Mouse (Mus musculus): ENCODE results near the gene Ispd. TPM values are rescaled to one million over a fixed set of nuclear protein-coding genes. Genes with fewer than 3 reads are reported as not detected.

Ispd gene
- polyA plus RNA-seq, 2 experiments, result 0.66 to 1.7 TPM

GRCm38 (mm10) chr12:36476476-36476875 lies 95.2 kb downstream of the Ispd start:
- H3K4me2 ChIP-seq (ENCODE audit: low read depth), result no peak overlapping the region
- no peaks in the 10 kb centered on the region for H3K36me3 ChIP-seq (replicated peaks; ENCODE audit: control insufficient read depth, insufficient read depth, low read depth)
- 51% methylated on average over 5 of the region's 5 CpGs for WGBS (ENCODE audit: insufficient replicate concordance)
- no peak overlapping the region for H3K4me3 ChIP-seq (ENCODE audit: insufficient read depth in 1 of 2, low read depth in 2 of 2, low read length in 2 of 2)
- DNase-seq (ENCODE audit: low read depth in 3 of 3, low spot score in 3 of 3) (no peak), ATAC-seq (ENCODE audit: insufficient read depth) (no peak)
- TF ChIP-seq CTCF (IDR thresholded peaks at IDR 0.05; ENCODE audit: low read depth), result no peak
- TF ChIP-seq EP300 (IDR thresholded peaks at IDR 0.05; ENCODE audit: low read depth), result no peak
- no peaks in the 10 kb centered on the region for H3K9me3 ChIP-seq (ENCODE audit: control insufficient read depth, low read length)
- no peaks in the 10 kb centered on the region for H3K27me3 ChIP-seq (ENCODE audit: control insufficient read depth, insufficient read depth, low read length)
- H3K4me1 ChIP-seq (replicated peaks; ENCODE audit: control insufficient read depth in 2 of 2, insufficient read depth in 2 of 2, low read length in 1 of 2), result no peaks in the 10 kb centered on the region
- no peak overlapping the region for H3K27ac ChIP-seq
- no peak overlapping the region for H3K9ac ChIP-seq (replicated peaks)

DNA sequence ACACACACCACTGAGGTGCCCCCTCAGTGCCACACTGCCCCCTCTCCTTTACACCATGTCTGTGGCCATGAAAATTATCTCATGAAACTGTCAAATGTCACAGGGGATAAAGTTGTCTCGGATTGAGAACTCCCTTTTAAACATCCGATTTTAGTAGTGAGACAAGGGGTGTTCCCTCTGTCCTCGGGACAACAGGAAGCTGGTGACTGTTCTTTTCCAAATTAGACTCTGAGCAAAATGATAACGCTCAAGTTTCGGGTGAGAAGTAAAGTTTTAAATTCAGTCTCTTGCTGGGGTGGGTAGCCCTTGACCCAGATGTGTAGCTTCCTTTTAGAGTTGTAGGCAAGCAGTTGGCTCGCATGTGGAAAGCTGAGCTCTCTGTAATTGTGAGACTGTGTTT lies 96.3 kb downstream of the Ispd start:
- no peak overlapping the region for H3K4me3 ChIP-seq (ENCODE audit: insufficient read depth in 1 of 2, low read depth in 2 of 2, low read length in 2 of 2)
- H3K4me2 ChIP-seq (ENCODE audit: low read depth), result no peak overlapping the region
- no peak overlapping the region for H3K9ac ChIP-seq (replicated peaks)
- DNase-seq (ENCODE audit: low read depth in 3 of 3, low spot score in 3 of 3) (no peak), ATAC-seq (ENCODE audit: insufficient read depth) (no peak)
- no peaks in the 10 kb centered on the region for H3K27me3 ChIP-seq (ENCODE audit: control insufficient read depth, insufficient read depth, low read length)
- H3K4me1 ChIP-seq (replicated peaks; ENCODE audit: control insufficient read depth in 2 of 2, insufficient read depth in 2 of 2, low read length in 1 of 2), result no peaks in the 10 kb centered on the region
- no peaks in the 10 kb centered on the region for H3K9me3 ChIP-seq (ENCODE audit: control insufficient read depth, low read length)
- no peaks in the 10 kb centered on the region for H3K36me3 ChIP-seq (replicated peaks; ENCODE audit: control insufficient read depth, insufficient read depth, low read depth)
- no peak overlapping the region for H3K27ac ChIP-seq
- WGBS (ENCODE audit: insufficient replicate concordance), result 32% methylated on average over 6 of the region's 6 CpGs
- TF ChIP-seq EP300 (IDR thresholded peaks at IDR 0.05; ENCODE audit: low read depth), result no peak
- no peak for TF ChIP-seq CTCF (IDR thresholded peaks at IDR 0.05; ENCODE audit: low read depth)

DNA sequence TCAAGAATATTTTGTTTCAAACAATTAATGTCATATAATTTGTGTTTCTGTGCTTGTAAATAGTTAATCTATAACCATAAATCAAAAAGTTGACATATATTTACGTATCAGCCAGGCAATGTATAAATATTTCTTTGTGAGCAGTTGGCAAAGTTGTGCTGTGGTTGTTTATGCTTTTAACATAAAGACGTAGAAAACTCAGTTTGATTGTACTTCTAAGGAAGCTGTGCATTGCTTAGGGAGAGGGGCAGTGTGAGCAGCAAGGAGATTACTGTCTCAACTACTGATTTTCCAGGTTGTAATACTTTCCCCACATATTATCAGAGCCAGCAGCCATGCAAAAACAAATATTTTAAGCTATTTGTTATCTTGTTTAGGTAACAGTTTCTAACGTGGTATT lies 96.7 kb downstream of the Ispd start:
- TF ChIP-seq CTCF (IDR thresholded peaks at IDR 0.05; ENCODE audit: low read depth), result no peak
- no peak for TF ChIP-seq EP300 (IDR thresholded peaks at IDR 0.05; ENCODE audit: low read depth)
- Histone ChIP-seq H3K9ac (replicated peaks) (no peak overlapping the region), H3K27me3 (ENCODE audit: control insufficient read depth, insufficient read depth, low read length) (no peaks in the 10 kb centered on the region), H3K4me1 (replicated peaks; ENCODE audit: control insufficient read depth in 2 of 2, insufficient read depth in 2 of 2, low read length in 1 of 2) (no peaks in the 10 kb centered on the region), H3K27ac (no peak overlapping the region), H3K4me2 (ENCODE audit: low read depth) (no peak overlapping the region), H3K36me3 (replicated peaks; ENCODE audit: control insufficient read depth, insufficient read depth, low read depth) (no peaks in the 10 kb centered on the region), H3K4me3 (ENCODE audit: insufficient read depth in 1 of 2, low read depth in 2 of 2, low read length in 2 of 2) (no peak overlapping the region), H3K9me3 (ENCODE audit: control insufficient read depth, low read length) (no peaks in the 10 kb centered on the region)
- 41% methylated on average over 3 of the region's 3 CpGs for WGBS (ENCODE audit: insufficient replicate concordance)
- DNase-seq (ENCODE audit: low read depth in 3 of 3, low spot score in 3 of 3) (no peak), ATAC-seq (ENCODE audit: insufficient read depth) (no peak)

GRCm38 (mm10) chr12:36481742-36482141 lies 100.5 kb downstream of the Ispd start:
- Histone ChIP-seq H3K9ac (replicated peaks) (no peak overlapping the region), H3K4me2 (ENCODE audit: low read depth) (no peak overlapping the region), H3K4me1 (replicated peaks; ENCODE audit: control insufficient read depth in 2 of 2, insufficient read depth in 2 of 2, low read length in 1 of 2) (no peaks in the 10 kb centered on the region), H3K4me3 (ENCODE audit: insufficient read depth in 1 of 2, low read depth in 2 of 2, low read length in 2 of 2) (no peak overlapping the region), H3K9me3 (ENCODE audit: control insufficient read depth, low read length) (no peaks in the 10 kb centered on the region), H3K27me3 (ENCODE audit: control insufficient read depth, insufficient read depth, low read length) (no peaks in the 10 kb centered on the region), H3K27ac (no peak overlapping the region), H3K36me3 (replicated peaks; ENCODE audit: control insufficient read depth, insufficient read depth, low read depth) (no peaks in the 10 kb centered on the region)
- WGBS (ENCODE audit: insufficient replicate concordance), result 71% methylated on average over 3 of the region's 3 CpGs
- no peak for TF ChIP-seq EP300 (IDR thresholded peaks at IDR 0.05; ENCODE audit: low read depth)
- no peak for TF ChIP-seq CTCF (IDR thresholded peaks at IDR 0.05; ENCODE audit: low read depth)
- no peak for ATAC-seq (ENCODE audit: insufficient read depth)
- no peak for DNase-seq (ENCODE audit: low read depth in 3 of 3, low spot score in 3 of 3)

- Histone ChIP-seq H3K27ac (no peak overlapping the region), H3K9me3 (ENCODE audit: control insufficient read depth, low read length) (no peaks in the 10 kb centered on the region), H3K27me3 (ENCODE audit: control insufficient read depth, insufficient read depth, low read length) (no peaks in the 10 kb centered on the region), H3K36me3 (replicated peaks; ENCODE audit: control insufficient read depth, insufficient read depth, low read depth) (no peaks in the 10 kb centered on the region), H3K4me3 (ENCODE audit: insufficient read depth in 1 of 2, low read depth in 2 of 2, low read length in 2 of 2) (no peak overlapping the region), H3K4me1 (replicated peaks; ENCODE audit: control insufficient read depth in 2 of 2, insufficient read depth in 2 of 2, low read length in 1 of 2) (no peaks in the 10 kb centered on the region), H3K4me2 (ENCODE audit: low read depth) (no peak overlapping the region), H3K9ac (replicated peaks) (no peak overlapping the region)
- 28% methylated on average over 2 of the region's 2 CpGs for WGBS (ENCODE audit: insufficient replicate concordance)
- DNase-seq (ENCODE audit: low read depth in 3 of 3, low spot score in 3 of 3) (no peak), ATAC-seq (ENCODE audit: insufficient read depth) (no peak)
- no peak for TF ChIP-seq CTCF (IDR thresholded peaks at IDR 0.05; ENCODE audit: low read depth)
- no peak for TF ChIP-seq EP300 (IDR thresholded peaks at IDR 0.05; ENCODE audit: low read depth)
These were observed 102.1 kb downstream of the Ispd start for GRCm38 (mm10) chr12:36483346-36483745.
